Mouse (Mus musculus): Measurements from ENCODE around the gene 4833427G06Rik. TPM values are rescaled to one million over a fixed set of nuclear protein-coding genes. Genes with fewer than 3 reads are reported as not detected.

The 4833427G06Rik gene
- polyA plus RNA-seq, 1 experiment from 2014 or later = not detected

GRCm38 (mm10) chr9:51058951-51059521, 42.8 kb downstream of the 4833427G06Rik start:
- Histone ChIP-seq H3K4me2 (no peak overlapping the region), H3K36me3 (peaks cover 6% of the 10 kb centered on the region), H3K9me3 (no peaks in the 10 kb centered on the region), H3K9ac (no peak overlapping the region), H3K27ac (no peak overlapping the region), H3K4me1 (0 out of 2 replicates have a peak, but pooled peaks cover 2% of the 10 kb centered on the region), H3K27me3 (no peaks in the 10 kb centered on the region), H3K4me3 (no peak overlapping the region)
- 68% methylated on average over 4 of the region's 4 CpGs for WGBS
- ATAC-seq (ENCODE audit: insufficient number of reproducible peaks, low FRiP score, low TSS enrichment, low read depth) = no peak

GRCm38 (mm10) chr9:51056360-51057324, 45.2 kb downstream of the 4833427G06Rik start:
- Histone ChIP-seq H3K4me3 (no peak overlapping the region), H3K27ac (no peak overlapping the region), H3K27me3 (no peaks in the 10 kb centered on the region), H3K9me3 (no peaks in the 10 kb centered on the region), H3K9ac (no peak overlapping the region), H3K36me3 (no peaks in the 10 kb centered on the region), H3K4me2 (no peak overlapping the region), H3K4me1 (0 out of 2 replicates have a peak, but pooled peaks cover 2% of the 10 kb centered on the region)
- WGBS = 38% methylated on average over 3 of the region's 3 CpGs
- no peak for ATAC-seq (ENCODE audit: insufficient number of reproducible peaks, low FRiP score, low TSS enrichment, low read depth)

GRCm38 (mm10) chr9:51052180-51052579, 49.7 kb downstream of the 4833427G06Rik start:
- H3K9me3 ChIP-seq = no peaks in the 10 kb centered on the region
- H3K36me3 ChIP-seq = no peaks in the 10 kb centered on the region
- H3K27me3 ChIP-seq = no peaks in the 10 kb centered on the region
- no peak overlapping the region for H3K4me2 ChIP-seq
- 0 out of 2 replicates have a peak, but pooled peaks cover 2% of the 10 kb centered on the region for H3K4me1 ChIP-seq
- 69% methylated on average over 3 of the region's 3 CpGs for WGBS
- H3K9ac ChIP-seq = no peak overlapping the region
- H3K4me3 ChIP-seq = no peak overlapping the region
- H3K27ac ChIP-seq = no peak overlapping the region
- ATAC-seq (ENCODE audit: insufficient number of reproducible peaks, low FRiP score, low TSS enrichment, low read depth) = no peak

GRCm38 (mm10) chr9:51042136-51042535, 59.7 kb downstream of the 4833427G06Rik start:
- H3K9ac ChIP-seq = no peak overlapping the region
- H3K36me3 ChIP-seq = no peaks in the 10 kb centered on the region
- WGBS = 73% methylated on average over 6 of the region's 6 CpGs
- no peaks in the 10 kb centered on the region for H3K27me3 ChIP-seq
- no peak overlapping the region for H3K4me2 ChIP-seq
- H3K9me3 ChIP-seq = no peaks in the 10 kb centered on the region
- no peaks in the 10 kb centered on the region for H3K4me1 ChIP-seq
- H3K27ac ChIP-seq = no peak overlapping the region
- no peak overlapping the region for H3K4me3 ChIP-seq
- no peak for ATAC-seq (ENCODE audit: insufficient number of reproducible peaks, low FRiP score, low TSS enrichment, low read depth)

- no peak for ATAC-seq (ENCODE audit: insufficient number of reproducible peaks, low FRiP score, low TSS enrichment, low read depth)
- H3K27me3 ChIP-seq = no peaks in the 10 kb centered on the region
- no peak overlapping the region for H3K4me2 ChIP-seq
- no peak overlapping the region for H3K27ac ChIP-seq
- 88% methylated on average over 7 of the region's 7 CpGs for WGBS
- H3K4me1 ChIP-seq = no peaks in the 10 kb centered on the region
- H3K4me3 ChIP-seq = no peak overlapping the region
- H3K36me3 ChIP-seq = no peaks in the 10 kb centered on the region
- no peak overlapping the region for H3K9ac ChIP-seq
- H3K9me3 ChIP-seq = no peaks in the 10 kb centered on the region
Observed at GRCm38 (mm10) chr9:51041491-51041980, 60.3 kb downstream of the 4833427G06Rik start.

- H3K4me3 ChIP-seq = no peak overlapping the region
- H3K4me1 ChIP-seq = no peaks in the 10 kb centered on the region
- H3K9ac ChIP-seq = no peak overlapping the region
- H3K27me3 ChIP-seq = 0 out of 2 replicates have a peak, but pooled peaks cover 4% of the 10 kb centered on the region
- no peaks in the 10 kb centered on the region for H3K36me3 ChIP-seq
- H3K9me3 ChIP-seq = no peaks in the 10 kb centered on the region
- ATAC-seq (ENCODE audit: insufficient number of reproducible peaks, low FRiP score, low TSS enrichment, low read depth) = no peak
- H3K4me2 ChIP-seq = no peak overlapping the region
- H3K27ac ChIP-seq = no peak overlapping the region
- WGBS = 81% methylated on average over 3 of the region's 3 CpGs
Observed at GRCm38 (mm10) chr9:51032785-51033529, 68.9 kb downstream of the 4833427G06Rik start.

GRCm38 (mm10) chr9:51032291-51032690, 69.6 kb downstream of the 4833427G06Rik start:
- Histone ChIP-seq H3K4me2 (no peak overlapping the region), H3K27me3 (0 out of 2 replicates have a peak, but pooled peaks cover 4% of the 10 kb centered on the region), H3K4me3 (no peak overlapping the region), H3K9me3 (no peaks in the 10 kb centered on the region), H3K4me1 (no peaks in the 10 kb centered on the region), H3K36me3 (no peaks in the 10 kb centered on the region), H3K27ac (no peak overlapping the region), H3K9ac (no peak overlapping the region)
- 61% methylated on average over 8 of the region's 8 CpGs for WGBS
- no peak for ATAC-seq (ENCODE audit: insufficient number of reproducible peaks, low FRiP score, low TSS enrichment, low read depth)

GRCm38 (mm10) chr9:51031603-51032002, 70.3 kb downstream of the 4833427G06Rik start:
- Histone ChIP-seq H3K4me1 (no peaks in the 10 kb centered on the region), H3K4me3 (no peak overlapping the region), H3K4me2 (no peak overlapping the region), H3K27me3 (0 out of 2 replicates have a peak, but pooled peaks cover 4% of the 10 kb centered on the region), H3K9ac (no peak overlapping the region), H3K27ac (no peak overlapping the region), H3K36me3 (no peaks in the 10 kb centered on the region), H3K9me3 (no peaks in the 10 kb centered on the region)
- 56% methylated on average over 6 of the region's 6 CpGs for WGBS
- ATAC-seq (ENCODE audit: insufficient number of reproducible peaks, low FRiP score, low TSS enrichment, low read depth) = no peak

MicroRNAs encoded within 50 kb of the gene (microRNA counts, 519-probe panel; counts per million panel counts)
- microRNA mmu-miR-34b-3p (1,909 counts per million, percentile 31 among the panel's probes with 10 or more counts), microRNA mmu-miR-34b-5p (1,716 counts per million, percentile 24 among the panel's probes with 10 or more counts), microRNA mmu-miR-34c (3,228 counts per million, percentile 77 among the panel's probes with 10 or more counts)

Small RNA genes within 50 kb of the gene (microRNA-seq; reads per million reads assigned to microRNA genes)
- gene Mir34b (14.7 reads per million, percentile 30 among the genes with 10 or more reads in this experiment), gene Mir34c (400 reads per million, percentile 65 among the genes with 10 or more reads in this experiment)

Other genes with a start within 250 kb of the 4833427G06Rik start
- gene Sik2, start 93.0 kb downstream of the 4833427G06Rik start, polyA plus RNA-seq (2015; fragmentation: Nextera tagmentation; extraction: Ambion mirVana) = 14.3 and 15.9 TPM in 2 replicates
- gene Btg4, start 41.2 kb downstream of the 4833427G06Rik start, polyA plus RNA-seq (2015; fragmentation: Nextera tagmentation; extraction: Ambion mirVana) = not detected in 2 replicates
- gene Layn, start 25.0 kb downstream of the 4833427G06Rik start, polyA plus RNA-seq (2015; fragmentation: Nextera tagmentation; extraction: Ambion mirVana) = 9.4 and 10.6 TPM in 2 replicates
- gene Gm32742, start 63.4 kb upstream of the 4833427G06Rik start, polyA plus RNA-seq (2015; fragmentation: Nextera tagmentation; extraction: Ambion mirVana) = not detected in 2 replicates
- gene Pou2af1, start 111.6 kb upstream of the 4833427G06Rik start, polyA plus RNA-seq (2015; fragmentation: Nextera tagmentation; extraction: Ambion mirVana) = 0.08 TPM in 1 of 2 replicates, not detected in the other
- 1.5 and 2.4 TPM in 2 replicates for gene Colca2, start 176.5 kb upstream of the 4833427G06Rik start, polyA plus RNA-seq (2015; fragmentation: Nextera tagmentation; extraction: Ambion mirVana)
- 0.14 TPM in 1 of 2 replicates, not detected in the other for gene 1810046K07Rik, start 226.8 kb upstream of the 4833427G06Rik start, polyA plus RNA-seq (2015; fragmentation: Nextera tagmentation; extraction: Ambion mirVana)

Data from limb, embryonic 15.5 days (tissue).